ENCODE assay signal across 8 mouse cellular contexts in the genomic region with DNA sequence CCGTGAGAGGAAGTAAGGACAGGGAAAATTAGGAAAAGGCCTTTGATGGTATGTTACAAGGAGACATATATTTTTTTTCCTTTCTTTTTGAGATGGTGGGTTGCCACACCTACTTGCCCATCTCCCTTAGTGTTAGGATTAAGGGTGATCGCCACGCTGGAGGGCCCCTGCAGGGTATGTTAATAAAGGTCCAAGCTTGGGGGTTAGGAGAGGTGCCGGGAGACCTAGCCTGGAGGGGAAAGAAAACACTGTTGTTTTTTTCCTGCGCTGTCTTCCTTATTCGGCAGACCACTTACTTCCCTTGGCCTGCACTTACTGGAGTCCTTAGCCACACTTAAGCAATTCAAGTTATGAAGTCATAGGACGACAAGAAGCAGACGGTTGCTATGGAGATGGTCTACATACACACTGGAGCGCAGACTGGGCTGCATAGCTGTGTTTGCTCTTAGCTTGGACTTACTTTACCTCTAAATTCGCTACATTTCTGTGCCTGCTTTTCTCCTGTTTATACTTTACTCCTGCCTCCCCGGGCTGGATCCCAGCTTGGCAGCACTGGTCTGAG. TPM values are rescaled to one million over a fixed set of nuclear protein-coding genes. Genes with fewer than 3 reads are reported as not detected.
DNase-seq lines count a peak whose midpoint lies in the region; ATAC-seq and TF ChIP-seq lines count a peak whose summit lies in the region.

No protein-coding gene starts in this region.

- TF ChIP-seq CTCF in hindbrain, postnatal 0 days (IDR thresholded peaks at IDR 0.05; ENCODE audit: low read depth), result no peak

- DNase-seq in heart, embryonic 10.5 days (ENCODE audit: low spot score), result no peak
- no peak for DNase-seq in heart, postnatal 4 days
- DNase-seq in R1 (ENCODE audit: low read depth, low spot score), result peak; percentile 94
- DNase-seq in hindbrain, postnatal 0 days (ENCODE audit: low spot score), result peak; percentile 46
- DNase-seq in adrenal gland, postnatal 4 days (ENCODE audit: low spot score in 2 of 2), result no peak
- no peak for DNase-seq in cerebellum, postnatal 14 days
- DNase-seq in spleen, postnatal 10 days (ENCODE audit: low spot score in 2 of 2), result no peak

- no peaks in the 10 kb centered on the region for H3K36me3 ChIP-seq in heart, embryonic 10.5 days
- no peaks in the 10 kb centered on the region for H3K36me3 ChIP-seq in hindbrain, postnatal 0 days (ENCODE audit: insufficient read depth, low read length)

- peak overlapping the region; percentile 19; the same call in 1 of the 2 replicates for H3K4me3 ChIP-seq in heart, embryonic 10.5 days
- H3K4me3 ChIP-seq in hindbrain, postnatal 0 days (ENCODE audit: low read length), result no peak overlapping the region

- no peak overlapping the region for H3K9ac ChIP-seq in hindbrain, postnatal 0 days (replicated peaks; ENCODE audit: low read length)

- H3K9me3 ChIP-seq in heart, embryonic 10.5 days, result no peaks in the 10 kb centered on the region
- no peaks in the 10 kb centered on the region for H3K9me3 ChIP-seq in hindbrain, postnatal 0 days (ENCODE audit: low read length)

- no peak for ATAC-seq in hindbrain, postnatal 0 days
- peak; percentile 37 for ATAC-seq in megakaryocyte, adult 5-6 weeks (ENCODE audit: poor library complexity, severe bottlenecking)

- peak overlapping the region; percentile 76 for H3K27ac ChIP-seq in heart, embryonic 10.5 days
- peak overlapping the region; percentile 26; the same call in 1 of the 2 replicates for H3K27ac ChIP-seq in hindbrain, postnatal 0 days

- H3K4me2 ChIP-seq in hindbrain, postnatal 0 days (ENCODE audit: low read depth, low read length), result no peak overlapping the region

- 20% methylated on average over 11 of the region's 11 CpGs for WGBS in heart, embryonic 10.5 days
- 22% methylated on average over 11 of the region's 11 CpGs for WGBS in hindbrain, postnatal 0 days

- H3K4me1 ChIP-seq in heart, embryonic 10.5 days, result peaks cover 29% of the 10 kb centered on the region
- H3K4me1 ChIP-seq in hindbrain, postnatal 0 days (ENCODE audit: insufficient read depth, low read length), result no peaks in the 10 kb centered on the region

- no peaks in the 10 kb centered on the region for H3K27me3 ChIP-seq in heart, embryonic 10.5 days (ENCODE audit: insufficient read depth, poor library complexity, severe bottlenecking)
- H3K27me3 ChIP-seq in hindbrain, postnatal 0 days (ENCODE audit: insufficient read depth, low read length), result no peaks in the 10 kb centered on the region

RNA-seq across cellular contexts. Expression of gene Mcl1, which starts 5.0 kb away (rescaled TPM):
- polyA plus RNA-seq in heart, embryonic 10.5 days (2016; fragmentation: Nextera tagmentation; extraction: Ambion mirVana), result 37.7 and 50.2 TPM in 2 replicates
- total RNA-seq in heart, postnatal 4 days (2021), result 100 to 1,000 TPM; 112 to 115 TPM
- 110 and 126 TPM in 2 replicates for total RNA-seq in hindbrain, postnatal 0 days (2014; rRNA removed)
- polyA plus RNA-seq in hindbrain, postnatal 0 days (2015; fragmentation: Nextera tagmentation; extraction: Ambion mirVana), result 38.8 and 41.5 TPM in 2 replicates
- 440 and 463 TPM in 2 replicates for total RNA-seq in megakaryocyte, adult 5-6 weeks (2015)
- total RNA-seq in megakaryocyte, adult 5-6 weeks (2017), result 327 and 343 TPM in 2 replicates
- total RNA-seq in adrenal gland, postnatal 4 days (2021), result 100 to 1,000 TPM; 151 to 152 TPM

RNA-seq across cellular contexts. Expression of gene Ensa, which starts 28.8 kb away (rescaled TPM):
- polyA plus RNA-seq in heart, embryonic 10.5 days (2016; fragmentation: Nextera tagmentation; extraction: Ambion mirVana), result 59.3 and 67.2 TPM in 2 replicates
- total RNA-seq in heart, postnatal 4 days (2021), result 10 to 100 TPM; 49.2 to 50.5 TPM
- total RNA-seq in hindbrain, postnatal 0 days (2014; rRNA removed), result 84.3 and 93.8 TPM in 2 replicates
- 136 and 139 TPM in 2 replicates for polyA plus RNA-seq in hindbrain, postnatal 0 days (2015; fragmentation: Nextera tagmentation; extraction: Ambion mirVana)
- total RNA-seq in megakaryocyte, adult 5-6 weeks (2015), result 54.7 and 64.2 TPM in 2 replicates
- total RNA-seq in megakaryocyte, adult 5-6 weeks (2017), result 94.3 and 94.8 TPM in 2 replicates
- 10 to 100 TPM; 79.6 to 82.2 TPM for total RNA-seq in adrenal gland, postnatal 4 days (2021)

RNA-seq across cellular contexts. Expression of gene Adamtsl4, which starts 34.2 kb away (rescaled TPM):
- 4.2 and 5.7 TPM in 2 replicates for polyA plus RNA-seq in heart, embryonic 10.5 days (2016; fragmentation: Nextera tagmentation; extraction: Ambion mirVana)
- total RNA-seq in heart, postnatal 4 days (2021), result 10 to 100 TPM; 13.5 to 14.6 TPM
- 1.0 and 1.6 TPM in 2 replicates for total RNA-seq in hindbrain, postnatal 0 days (2014; rRNA removed)
- 1.4 and 2.1 TPM in 2 replicates for polyA plus RNA-seq in hindbrain, postnatal 0 days (2015; fragmentation: Nextera tagmentation; extraction: Ambion mirVana)
- 0.85 and 1.3 TPM in 2 replicates for total RNA-seq in megakaryocyte, adult 5-6 weeks (2015)
- total RNA-seq in megakaryocyte, adult 5-6 weeks (2017), result 0.59 and 0.77 TPM in 2 replicates
- total RNA-seq in adrenal gland, postnatal 4 days (2021), result 1 to 10 TPM; 7.5 to 8.1 TPM

Comparison
In these comparisons a context has a peak if more than half of its experiments do, and no peak if none do; other contexts are left out.
1. DNase-seq: peak in R1 (single experiment) and hindbrain, postnatal 0 days (single experiment); none in heart, embryonic 10.5 days (single experiment), heart, postnatal 4 days (single experiment), adrenal gland, postnatal 4 days (0 of 2), cerebellum, postnatal 14 days (0 of 2) and spleen, postnatal 10 days (0 of 2).